Mouse (Mus musculus): ENCODE results near the gene Bcor. TPM values are rescaled to one million over a fixed set of nuclear protein-coding genes. Genes with fewer than 3 reads are reported as not detected.

The Bcor gene
- polyA plus RNA-seq, 1 experiment from 2014 or later, result 20.2 TPM

- Histone ChIP-seq H3K27ac (ENCODE audit: low read depth, low read length) (no peak overlapping the region), H3K4me3 (ENCODE audit: low read depth, low read length) (no peak overlapping the region), H3K27me3 (ENCODE audit: control insufficient read depth, insufficient read depth, low read length) (peaks cover 10% of the 10 kb centered on the region; the same call in 1 of the 2 replicates), H3K9me3 (replicated peaks; ENCODE audit: control insufficient read depth, low read length) (no peaks in the 10 kb centered on the region), H3K9ac (ENCODE audit: low read depth, low read length) (no peak overlapping the region), H3K4me1 (ENCODE audit: control insufficient read depth, insufficient read depth, low read length) (0 out of 2 replicates have a peak, but pooled peaks cover 2% of the 10 kb centered on the region), H3K4me2 (no peak overlapping the region), H3K36me3 (ENCODE audit: control insufficient read depth, insufficient read depth, low read length) (no peaks in the 10 kb centered on the region)
- no peak for ATAC-seq (replicated peaks; ENCODE audit: insufficient number of reproducible peaks, low FRiP score, low TSS enrichment)
- 63% methylated on average over 7 of the region's 7 CpGs for WGBS (ENCODE audit: insufficient replicate concordance)
These were observed 171.8 kb downstream of the Bcor start for GRCm38 (mm10) chrX:11988191-11988896.

GRCm38 (mm10) chrX:11987602-11988001 is 172.6 kb downstream of the Bcor start:
- Histone ChIP-seq H3K9ac (ENCODE audit: low read depth, low read length) (no peak overlapping the region), H3K36me3 (ENCODE audit: control insufficient read depth, insufficient read depth, low read length) (no peaks in the 10 kb centered on the region), H3K27ac (ENCODE audit: low read depth, low read length) (no peak overlapping the region), H3K27me3 (ENCODE audit: control insufficient read depth, insufficient read depth, low read length) (peaks cover 10% of the 10 kb centered on the region), H3K4me2 (no peak overlapping the region), H3K4me1 (ENCODE audit: control insufficient read depth, insufficient read depth, low read length) (0 out of 2 replicates have a peak, but pooled peaks cover 2% of the 10 kb centered on the region), H3K4me3 (ENCODE audit: low read depth, low read length) (no peak overlapping the region), H3K9me3 (replicated peaks; ENCODE audit: control insufficient read depth, low read length) (no peaks in the 10 kb centered on the region)
- no peak for ATAC-seq (replicated peaks; ENCODE audit: insufficient number of reproducible peaks, low FRiP score, low TSS enrichment)
- WGBS (ENCODE audit: insufficient replicate concordance), result 48% methylated on average over 7 of the region's 7 CpGs
